Mouse (Mus musculus): ENCODE results near the gene Nlk.

GRCm38 (mm10) chr11:78681058-78681457 lies 16.1 kb downstream of the Nlk start:
- TF ChIP-seq CTCF (IDR thresholded peaks at IDR 0.05; ENCODE audit: extremely low read depth, insufficient read depth, insufficient read length, insufficient replicate concordance) (no peak), POLR2A (IDR thresholded peaks at IDR 0.05; ENCODE audit: low read depth, low read length) (no peak)

Data from spleen, adult 2 months (tissue).